Mouse (Mus musculus) 3134 (cell line): ENCODE data around the gene Tcte2.
A peak's percentile ranks its signal among the peaks of the same experiment; 100 is the strongest.
"Not testable (repeated sequence)": the region's sequence is repeated elsewhere in the genome, so short reads cannot be mapped to it uniquely, and the experiment has no call there.

ENCODE experiments used
- DNase-seq: peaks from one replicate; pipeline ENCODE4 v3.0.0-alpha.2; 2011; ENCODE audit warnings: low spot score; ENCODE audit not compliant: insufficient read length; ENCODE audit errors: extremely low read depth

The Tcte2 gene

GRCm38 (mm10) chr17:13761179-13761913 is at the start of gene Tcte2:
TSS of gene Tcte2 (minus strand) at chr17:13761825.
- DNase-seq = peak; percentile 72

GRCm38 (mm10) chr17:13806016-13806415 is 44.4 kb upstream of the Tcte2 start:
- DNase-seq = no peak

- peak; percentile 62 for DNase-seq
Measured at GRCm38 (mm10) chr17:13802836-13803408, 41.3 kb upstream of the Tcte2 start.

GRCm38 (mm10) chr17:13797691-13798090 is 36.1 kb upstream of the Tcte2 start:
- no peak for DNase-seq

- DNase-seq = not testable (repeated sequence)
Measured at GRCm38 (mm10) chr17:13790033-13790432, 28.4 kb upstream of the Tcte2 start.

GRCm38 (mm10) chr17:13783469-13783868 is 21.8 kb upstream of the Tcte2 start:
- no peak for DNase-seq

GRCm38 (mm10) chr17:13781948-13782347 is 20.3 kb upstream of the Tcte2 start:
- no peak for DNase-seq

GRCm38 (mm10) chr17:13778865-13779264 is 17.2 kb upstream of the Tcte2 start:
- DNase-seq = peak; percentile 39

GRCm38 (mm10) chr17:13777676-13778075 is 16.1 kb upstream of the Tcte2 start:
- no peak for DNase-seq

GRCm38 (mm10) chr17:13769256-13769655 is 7.6 kb upstream of the Tcte2 start:
- DNase-seq = no peak

GRCm38 (mm10) chr17:13768531-13768930 is 6.9 kb upstream of the Tcte2 start:
- DNase-seq = no peak

- DNase-seq = not testable (repeated sequence)
Measured at GRCm38 (mm10) chr17:13764911-13765310, 3.3 kb upstream of the Tcte2 start.

GRCm38 (mm10) chr17:13763819-13764218 is 2.2 kb upstream of the Tcte2 start:
- peak; percentile 18 for DNase-seq

GRCm38 (mm10) chr17:13760675-13761178 is 898 bp downstream of the Tcte2 start:
- DNase-seq = no peak

- peak; percentile 94 for DNase-seq
Measured at GRCm38 (mm10) chr17:13759853-13760627, 1.6 kb downstream of the Tcte2 start, which contains the start of gene Afdn. TSS of gene Afdn (plus strand) at chr17:13760539.

GRCm38 (mm10) chr17:13759156-13759852 is 2.3 kb downstream of the Tcte2 start:
- DNase-seq = no peak

GRCm38 (mm10) chr17:13758586-13758985 is 3.0 kb downstream of the Tcte2 start:
- no peak for DNase-seq

GRCm38 (mm10) chr17:13754940-13755339 is 6.7 kb downstream of the Tcte2 start:
- no peak for DNase-seq

- DNase-seq = no peak
Measured at GRCm38 (mm10) chr17:13753918-13754317, 7.7 kb downstream of the Tcte2 start.

- no peak for DNase-seq
Measured at GRCm38 (mm10) chr17:13749027-13749426, 12.6 kb downstream of the Tcte2 start.

GRCm38 (mm10) chr17:13747681-13748080 is 13.9 kb downstream of the Tcte2 start:
- DNase-seq = no peak
